ENCODE assay signal across 8 mouse cellular contexts in the genomic region with DNA sequence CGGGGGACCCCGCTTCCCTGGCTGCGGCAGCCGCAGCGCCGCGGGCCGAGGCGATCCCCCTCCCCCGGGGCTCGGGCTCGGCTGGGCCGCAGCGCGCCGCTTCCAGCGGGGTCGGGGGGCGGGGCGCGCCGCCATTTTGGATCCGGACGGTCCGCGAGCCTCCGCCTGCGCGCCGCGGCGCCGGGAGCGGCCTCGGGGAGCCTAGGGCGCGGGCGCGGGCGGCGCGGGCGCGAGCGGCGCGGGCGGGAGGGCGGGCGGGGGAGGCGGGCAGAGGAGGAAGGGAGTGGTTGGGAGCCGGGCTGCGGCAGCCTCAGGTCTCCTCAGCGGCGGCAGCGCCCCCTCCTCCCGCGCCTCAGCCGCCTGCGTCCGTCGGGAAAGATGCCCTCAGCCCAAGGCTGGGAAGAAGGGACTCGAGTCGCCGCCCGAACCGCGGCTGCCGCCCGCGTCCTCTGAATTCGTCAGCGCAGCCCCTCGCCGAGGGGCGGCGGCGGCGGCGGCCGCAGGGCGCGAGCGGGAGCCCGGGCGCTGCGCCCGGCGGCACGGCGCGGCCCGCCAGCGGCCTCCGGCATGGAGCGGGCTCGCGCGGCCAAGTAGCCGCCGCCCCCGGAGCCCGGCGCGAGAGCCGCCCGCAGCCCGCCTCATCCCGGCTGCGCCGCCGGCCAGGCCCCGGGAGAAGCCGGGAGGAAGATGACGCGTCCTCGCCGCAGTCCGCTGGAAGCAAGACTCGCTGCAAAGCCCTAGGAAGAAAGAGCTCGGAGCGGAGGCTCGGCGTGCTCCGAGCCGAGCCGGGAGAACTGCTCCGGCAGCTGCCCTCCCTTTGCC. TPM values are rescaled to one million over a fixed set of nuclear protein-coding genes. Genes with fewer than 3 reads are reported as not detected.
DNase-seq lines count a peak whose midpoint lies in the region; ATAC-seq and TF ChIP-seq lines count a peak whose summit lies in the region.

A gene (plus strand): TSS at position 752 of the 822 bp plus-strand sequence.

- no peak for TF ChIP-seq CTCF in brain, embryonic 14.5 days (IDR thresholded peaks at IDR 0.05; ENCODE audit: borderline replicate concordance, extremely low read depth, insufficient read depth, insufficient read length)
- 0 out of 2 replicates have a peak, but pooled peaks have one; percentile 11 for TF ChIP-seq CTCF in midbrain, postnatal 0 days (IDR thresholded peaks at IDR 0.05)

- ATAC-seq in heart, embryonic 11.5 days (replicated peaks; ENCODE audit: insufficient number of reproducible peaks, low FRiP score, low TSS enrichment), result peak; percentile 94
- peak; percentile 94 for ATAC-seq in kidney, embryonic 15.5 days (replicated peaks; ENCODE audit: low FRiP score)
- ATAC-seq in midbrain, postnatal 0 days (ENCODE audit: low FRiP score), result peak; percentile 92

- H3K4me1 ChIP-seq in erythroblast, embryonic 14.5 days (ENCODE audit: control insufficient read depth), result peaks cover 35% of the 10 kb centered on the region
- peaks cover 5% of the 10 kb centered on the region; the same call in 1 of the 2 replicates for H3K4me1 ChIP-seq in heart, embryonic 11.5 days (ENCODE audit: control insufficient read depth, insufficient read depth, low read length)
- peaks cover 27% of the 10 kb centered on the region for H3K4me1 ChIP-seq in kidney, embryonic 15.5 days
- H3K4me1 ChIP-seq in midbrain, postnatal 0 days (ENCODE audit: insufficient read depth, low read length), result peaks cover 6% of the 10 kb centered on the region; the same call in 1 of the 2 replicates

- no peaks in the 10 kb centered on the region for H3K9me3 ChIP-seq in erythroblast, embryonic 14.5 days (ENCODE audit: control insufficient read depth, low read length)
- no peaks in the 10 kb centered on the region for H3K9me3 ChIP-seq in heart, embryonic 11.5 days (replicated peaks; ENCODE audit: control insufficient read depth, low read length)
- H3K9me3 ChIP-seq in kidney, embryonic 15.5 days (replicated peaks), result no peaks in the 10 kb centered on the region
- H3K9me3 ChIP-seq in midbrain, postnatal 0 days (ENCODE audit: low read length), result no peaks in the 10 kb centered on the region

- TF ChIP-seq POLR2A in brain, embryonic 14.5 days (IDR thresholded peaks at IDR 0.05; ENCODE audit: borderline replicate concordance, extremely low read depth, insufficient read depth, insufficient read length, poor library complexity, severe bottlenecking), result peak; percentile 90

- DNase-seq in CD4-positive, CD25-positive, alpha-beta regulatory T cell, adult 2 months (ENCODE audit: low read depth, low spot score), result peak; percentile 71
- DNase-seq in brain, embryonic 14.5 days (ENCODE audit: low read depth), result peak; percentile 91
- DNase-seq in liver, result peak; percentile 89
- peak; percentile 88 for DNase-seq in midbrain, postnatal 0 days (ENCODE audit: low spot score)
- DNase-seq in spleen, postnatal 4 days (ENCODE audit: low spot score in 2 of 2), result peak; percentile 75 to 89

- peak within 1 kb of the TSS; percentile 94 for H3K27ac ChIP-seq in heart, embryonic 11.5 days (ENCODE audit: low read depth, low read length)
- H3K27ac ChIP-seq in kidney, embryonic 15.5 days, result peak within 1 kb of the TSS; percentile 98
- H3K27ac ChIP-seq in midbrain, postnatal 0 days (ENCODE audit: low read depth, low read length), result peak within 1 kb of the TSS; percentile 94

- H3K4me2 ChIP-seq in heart, embryonic 11.5 days, result peak within 1 kb of the TSS; percentile 70
- peak within 1 kb of the TSS; percentile 80 for H3K4me2 ChIP-seq in kidney, embryonic 15.5 days
- H3K4me2 ChIP-seq in midbrain, postnatal 0 days (ENCODE audit: low read depth, low read length, poor library complexity, severe bottlenecking), result peak within 1 kb of the TSS; percentile 91

- under 1% methylated on average over 50 of the region's 128 CpGs for WGBS in heart, embryonic 11.5 days (ENCODE audit: insufficient replicate concordance)
- under 1% methylated on average over 95 of the region's 128 CpGs for WGBS in kidney, embryonic 15.5 days
- under 1% methylated on average over 33 of the region's 128 CpGs for WGBS in midbrain, postnatal 0 days

- H3K36me3 ChIP-seq in erythroblast, embryonic 14.5 days (ENCODE audit: control insufficient read depth), result no peaks in the 10 kb centered on the region; the same call in 1 of the 2 replicates
- H3K36me3 ChIP-seq in heart, embryonic 11.5 days (ENCODE audit: control insufficient read depth, insufficient read depth, low read length), result no peaks in the 10 kb centered on the region
- H3K36me3 ChIP-seq in kidney, embryonic 15.5 days, result no peaks in the 10 kb centered on the region
- no peaks in the 10 kb centered on the region for H3K36me3 ChIP-seq in midbrain, postnatal 0 days (ENCODE audit: insufficient read depth, low read length)

- peak within 1 kb of the TSS; percentile 93 for H3K4me3 ChIP-seq in erythroblast, embryonic 14.5 days (replicated peaks)
- H3K4me3 ChIP-seq in heart, embryonic 11.5 days (ENCODE audit: low read depth, low read length), result peak within 1 kb of the TSS; percentile 84
- peak within 1 kb of the TSS; percentile 83 for H3K4me3 ChIP-seq in kidney, embryonic 15.5 days (replicated peaks)
- H3K4me3 ChIP-seq in midbrain, postnatal 0 days (ENCODE audit: low read depth, low read length), result peak within 1 kb of the TSS; percentile 87

- H3K9ac ChIP-seq in heart, embryonic 11.5 days (ENCODE audit: low read depth, low read length), result peak within 1 kb of the TSS; percentile 97
- H3K9ac ChIP-seq in kidney, embryonic 15.5 days, result peak within 1 kb of the TSS; percentile 88
- H3K9ac ChIP-seq in midbrain, postnatal 0 days (replicated peaks; ENCODE audit: low read length, poor library complexity, severe bottlenecking), result peak within 1 kb of the TSS; percentile 81

- peaks cover 10% of the 10 kb centered on the region for H3K27me3 ChIP-seq in erythroblast, embryonic 14.5 days (ENCODE audit: control insufficient read depth)
- no peaks in the 10 kb centered on the region for H3K27me3 ChIP-seq in heart, embryonic 11.5 days (ENCODE audit: control insufficient read depth, insufficient read depth, low read length)
- no peaks in the 10 kb centered on the region for H3K27me3 ChIP-seq in kidney, embryonic 15.5 days
- no peaks in the 10 kb centered on the region for H3K27me3 ChIP-seq in midbrain, postnatal 0 days (ENCODE audit: insufficient read depth, low read length)

RNA-seq across cellular contexts. Expression of the gene that starts here (rescaled TPM):
- 42.7 and 60.6 TPM in 2 replicates for polyA plus RNA-seq in brain, embryonic 14.5 days (2012; rRNA removed)
- polyA plus RNA-seq in erythroblast, embryonic 14.5 days (2012), result 2.3 and 3.0 TPM in 2 replicates
- 10.5 and 13.5 TPM in 2 replicates for polyA plus RNA-seq in heart, embryonic 11.5 days (2014; fragmentation: Nextera tagmentation; extraction: Ambion mirVana)
- polyA plus RNA-seq in kidney, embryonic 15.5 days (2015; fragmentation: Nextera tagmentation; extraction: Ambion mirVana), result 18.0 and 18.5 TPM in 2 replicates
- 108 and 128 TPM in 2 replicates for total RNA-seq in midbrain, postnatal 0 days (2014; rRNA removed)
- 25.7 and 29.3 TPM in 2 replicates for polyA plus RNA-seq in midbrain, postnatal 0 days (2015; fragmentation: Nextera tagmentation; extraction: Ambion mirVana)

Comparison
In these comparisons a context has a peak if more than half of its experiments do, and no peak if none do; other contexts are left out.
1. Peak in every context shown above with its lines: DNase-seq, ATAC-seq, H3K4me3 ChIP-seq and H3K27ac ChIP-seq.